Mouse (Mus musculus) lung, adult 2 months (tissue): ENCODE data around the gene Gm20219.
A peak's percentile ranks its signal among the peaks of the same experiment; 100 is the strongest.

Experiments
- CTCF ChIP-seq: fragments of 200-500 bp; IDR thresholded peaks from 2 replicates; pipeline ENCODE4 v1.5.1; 2011; ENCODE audit warnings: mild to moderate bottlenecking, low read length, control low read depth; ENCODE audit not compliant: insufficient read depth
- POLR2A ChIP-seq: fragments of 200-500 bp; IDR thresholded peaks from 2 replicates; pipeline ENCODE4 v1.6.1; 2011; ENCODE audit warnings: low read depth, mild to moderate bottlenecking, control low read depth, low read length, borderline replicate concordance; ENCODE audit errors: extremely low read depth

DNA sequence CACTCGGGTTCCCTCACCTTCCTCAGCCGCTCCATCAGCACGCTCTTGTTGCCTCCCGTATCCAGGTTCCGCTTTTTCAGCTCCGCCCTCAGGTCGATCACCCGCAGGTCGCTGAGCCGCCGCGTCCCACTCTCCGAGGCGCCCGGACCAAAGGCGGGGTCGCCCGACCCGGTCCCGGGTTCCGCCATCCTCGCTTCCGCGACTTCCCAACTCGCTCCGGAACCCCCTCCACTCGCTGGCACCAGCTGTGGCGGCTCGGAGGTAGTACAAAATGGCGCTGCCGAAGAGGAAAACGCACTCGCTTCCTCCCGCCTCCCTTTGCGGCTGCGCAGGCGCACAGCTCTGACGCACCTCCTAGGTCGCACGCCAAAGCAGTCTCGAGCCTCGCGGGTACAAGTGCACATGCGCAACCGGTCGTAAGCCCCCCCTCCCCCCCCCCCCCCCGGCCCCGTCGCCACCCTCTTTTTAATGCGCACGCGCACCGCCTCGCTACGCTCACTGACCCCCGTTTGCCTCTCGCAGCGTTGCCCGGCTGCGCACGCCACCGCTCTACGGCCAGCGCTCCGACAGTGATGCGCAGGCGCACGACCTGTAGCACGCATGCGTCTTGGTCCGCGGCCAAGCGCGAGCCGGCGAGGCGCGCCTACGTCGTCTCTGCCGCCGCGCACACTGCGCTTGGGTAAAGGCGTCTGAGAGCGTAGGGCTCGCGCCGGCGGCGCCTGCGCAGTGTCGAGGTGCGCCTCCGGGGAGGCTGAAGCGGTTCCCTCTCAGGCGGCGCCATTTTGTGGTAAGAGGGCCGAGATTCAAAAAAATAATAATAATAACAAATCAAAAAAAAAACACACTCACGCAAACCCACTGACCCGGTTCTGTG is 30.3 kb upstream of the Gm20219 start, which contains the start of the genes Safb2 and Safb:
- TF ChIP-seq POLR2A: peak; percentile 89; the same call in 1 of the 2 replicates
- TF ChIP-seq CTCF: no peak
